Mouse (Mus musculus): ENCODE measurements at regions not wholly inside any gene's neighbourhood (a gene's known extent, or its start where the extent isn't known, plus 50 kb on each side); places are given as distances from the start of the nearest gene placed in this dataset.

DNA sequence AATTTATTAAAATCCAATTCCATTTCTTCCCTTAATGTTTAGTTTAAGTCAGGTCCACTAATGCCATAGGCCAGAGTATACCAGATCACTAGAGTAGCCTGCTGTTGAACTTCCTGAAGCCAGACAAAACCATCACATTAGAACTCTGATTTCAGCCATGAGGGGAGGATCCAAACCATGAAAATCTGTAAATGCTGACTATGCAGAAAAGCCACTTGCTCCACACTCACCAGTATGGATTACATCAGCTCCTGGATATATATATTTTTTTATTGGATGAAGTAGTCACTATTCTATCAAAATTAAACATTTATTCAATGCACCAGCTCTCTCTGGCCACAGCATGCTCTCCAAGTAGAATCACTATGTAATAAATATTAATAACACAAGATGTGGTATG lies 202.8 kb upstream of the Nrp1 start:
- H3K27me3 ChIP-seq (replicated peaks; ENCODE audit: control insufficient read depth, insufficient read depth, low read length), result no peaks in the 10 kb centered on the region
- H3K36me3 ChIP-seq (ENCODE audit: control insufficient read depth, insufficient read depth, low read length), result no peaks in the 10 kb centered on the region
- no peak overlapping the region for H3K27ac ChIP-seq (ENCODE audit: low read length)
- no peak overlapping the region for H3K4me3 ChIP-seq (ENCODE audit: low read length)
- no peaks in the 10 kb centered on the region for H3K4me1 ChIP-seq (ENCODE audit: control insufficient read depth, insufficient read depth, low read length)
- ATAC-seq, result no peak
- no peak overlapping the region for H3K4me2 ChIP-seq (ENCODE audit: low read depth, low read length)
- no peak overlapping the region for H3K9ac ChIP-seq (ENCODE audit: low read depth, low read length)
- H3K9me3 ChIP-seq (ENCODE audit: control insufficient read depth, low read length), result no peaks in the 10 kb centered on the region

DNA sequence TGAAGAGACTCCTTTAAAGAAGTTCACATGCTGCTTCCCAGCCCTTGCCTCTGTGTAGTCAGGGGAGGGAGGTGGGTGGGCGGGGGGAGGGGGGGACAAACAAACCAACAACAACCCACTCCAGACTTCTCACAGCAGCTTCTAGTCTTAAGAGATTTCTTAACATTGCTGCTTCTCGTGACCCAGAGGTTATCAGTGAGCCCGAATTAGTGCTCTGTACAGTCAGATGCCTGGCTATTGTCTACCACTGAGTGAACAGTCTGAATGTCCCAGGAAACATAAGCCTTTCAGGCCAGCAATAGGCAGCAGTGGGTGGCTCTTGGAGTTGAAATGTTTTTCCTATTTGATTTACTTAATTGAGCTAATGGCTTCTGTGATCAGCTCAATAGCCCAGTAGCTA lies 202.2 kb upstream of the Nrp1 start:
- 18% methylated on average over 3 of the region's 3 CpGs for WGBS
- ATAC-seq, result no peak

DNA sequence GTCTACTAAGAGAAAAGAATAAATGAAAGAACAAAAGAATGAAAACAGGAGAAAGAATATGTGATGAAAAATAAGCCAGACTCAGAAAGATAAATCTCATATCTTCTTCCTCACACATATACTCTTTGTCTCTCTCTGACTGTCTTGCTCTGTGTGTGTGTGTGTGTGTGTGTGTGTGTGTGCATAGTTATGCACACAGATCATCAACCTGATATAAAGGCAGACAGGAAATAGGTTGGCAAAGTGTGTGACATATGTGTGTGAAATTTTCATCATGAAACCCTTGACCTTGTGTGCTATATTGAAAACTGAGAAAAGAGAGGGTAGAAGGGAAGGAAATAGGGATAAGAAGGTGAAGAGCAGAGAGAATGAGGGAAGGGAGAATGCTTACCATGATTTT lies 195.5 kb upstream of the Nrp1 start:
- Histone ChIP-seq H3K36me3 (ENCODE audit: control insufficient read depth, insufficient read depth, low read length) (no peaks in the 10 kb centered on the region), H3K4me1 (ENCODE audit: control insufficient read depth, insufficient read depth, low read length) (no peaks in the 10 kb centered on the region), H3K4me3 (ENCODE audit: low read length) (no peak overlapping the region), H3K9ac (ENCODE audit: low read depth, low read length) (no peak overlapping the region), H3K4me2 (ENCODE audit: low read depth, low read length) (no peak overlapping the region), H3K27me3 (replicated peaks; ENCODE audit: control insufficient read depth, insufficient read depth, low read length) (no peaks in the 10 kb centered on the region), H3K9me3 (ENCODE audit: control insufficient read depth, low read length) (no peaks in the 10 kb centered on the region), H3K27ac (ENCODE audit: low read length) (no peak overlapping the region)
- no peak for ATAC-seq

More for the DNA sequence above, 202.2 kb upstream of the Nrp1 start:
- Histone ChIP-seq H3K4me3 (ENCODE audit: low read length) (no peak overlapping the region), H3K9me3 (ENCODE audit: control insufficient read depth, low read length) (no peaks in the 10 kb centered on the region), H3K27me3 (replicated peaks; ENCODE audit: control insufficient read depth, insufficient read depth, low read length) (no peaks in the 10 kb centered on the region), H3K4me1 (ENCODE audit: control insufficient read depth, insufficient read depth, low read length) (no peaks in the 10 kb centered on the region), H3K4me2 (ENCODE audit: low read depth, low read length) (no peak overlapping the region), H3K36me3 (ENCODE audit: control insufficient read depth, insufficient read depth, low read length) (no peaks in the 10 kb centered on the region), H3K27ac (ENCODE audit: low read length) (no peak overlapping the region), H3K9ac (ENCODE audit: low read depth, low read length) (no peak overlapping the region)

DNA sequence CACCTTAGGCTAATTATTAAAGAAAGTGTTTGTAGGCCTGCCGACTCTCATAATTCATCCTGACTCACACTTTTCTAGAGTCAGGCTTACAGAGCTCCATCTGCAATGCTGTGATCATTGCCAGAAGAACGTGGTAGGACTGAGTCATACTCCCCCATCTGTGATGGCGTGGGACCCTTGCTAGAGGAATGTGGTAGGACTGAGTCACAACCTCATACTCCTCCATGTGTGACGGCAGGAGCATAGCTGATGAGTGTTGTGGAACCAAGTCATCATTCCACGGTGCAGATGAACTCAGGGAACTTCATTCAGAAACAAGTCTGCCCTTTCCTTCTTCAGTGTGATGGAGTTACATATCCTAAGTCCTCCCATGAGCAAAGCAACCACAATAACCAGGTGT lies 193.4 kb upstream of the Nrp1 start:
- Histone ChIP-seq H3K4me3 (ENCODE audit: low read length) (no peak overlapping the region), H3K36me3 (ENCODE audit: control insufficient read depth, insufficient read depth, low read length) (no peaks in the 10 kb centered on the region), H3K27me3 (replicated peaks; ENCODE audit: control insufficient read depth, insufficient read depth, low read length) (no peaks in the 10 kb centered on the region), H3K27ac (ENCODE audit: low read length) (no peak overlapping the region), H3K4me2 (ENCODE audit: low read depth, low read length) (no peak overlapping the region), H3K9me3 (ENCODE audit: control insufficient read depth, low read length) (no peaks in the 10 kb centered on the region), H3K9ac (ENCODE audit: low read depth, low read length) (no peak overlapping the region), H3K4me1 (ENCODE audit: control insufficient read depth, insufficient read depth, low read length) (no peaks in the 10 kb centered on the region)
- no peak for ATAC-seq
- 88% methylated on average over 5 of the region's 5 CpGs for whole genome bisulfite sequencing

DNA sequence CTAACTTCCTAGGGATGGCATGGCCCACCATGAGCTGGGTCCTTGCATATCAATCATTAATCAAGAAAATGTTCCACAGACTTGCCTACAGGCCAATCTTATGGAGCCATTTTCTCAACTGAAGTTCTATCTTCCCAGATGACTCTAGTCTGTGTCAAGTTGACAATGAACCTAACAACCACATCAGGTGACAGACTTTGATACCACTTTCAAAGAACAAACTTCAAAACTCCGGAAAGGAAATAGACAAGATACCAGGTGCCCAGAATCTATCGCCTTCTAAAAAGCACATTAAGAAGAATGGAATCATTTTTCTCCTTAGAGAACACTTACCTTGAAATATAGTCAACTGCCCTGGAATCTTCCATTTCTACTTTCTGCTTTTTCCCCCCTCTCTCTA lies 192.8 kb upstream of the Nrp1 start:
- Histone ChIP-seq H3K9ac (ENCODE audit: low read depth, low read length) (no peak overlapping the region), H3K36me3 (ENCODE audit: control insufficient read depth, insufficient read depth, low read length) (no peaks in the 10 kb centered on the region), H3K27me3 (replicated peaks; ENCODE audit: control insufficient read depth, insufficient read depth, low read length) (no peaks in the 10 kb centered on the region), H3K4me3 (ENCODE audit: low read length) (no peak overlapping the region), H3K9me3 (ENCODE audit: control insufficient read depth, low read length) (no peaks in the 10 kb centered on the region), H3K4me2 (ENCODE audit: low read depth, low read length) (no peak overlapping the region), H3K27ac (ENCODE audit: low read length) (no peak overlapping the region), H3K4me1 (ENCODE audit: control insufficient read depth, insufficient read depth, low read length) (no peaks in the 10 kb centered on the region)
- WGBS, result 93% methylated on average over 2 of the region's 2 CpGs
- ATAC-seq, result no peak

DNA sequence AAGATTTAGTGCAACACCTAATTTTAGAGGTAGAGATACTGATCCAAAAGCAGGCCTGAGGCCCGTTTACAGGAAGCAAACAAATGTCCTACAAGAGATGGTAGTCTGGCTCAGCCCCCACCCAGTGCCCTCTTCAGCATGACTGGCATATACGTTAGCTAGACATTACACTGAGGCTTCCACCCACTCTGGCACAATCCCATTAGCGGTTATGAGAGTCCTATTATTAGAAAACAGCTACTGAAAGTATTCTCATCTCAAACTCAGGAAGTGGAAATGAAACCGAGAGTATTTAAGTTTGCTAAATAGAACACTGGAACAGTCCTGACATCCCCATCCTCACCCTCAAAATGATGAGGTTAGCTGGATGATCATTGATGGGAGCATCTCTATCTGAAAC lies 192.3 kb upstream of the Nrp1 start:
- no peak for ATAC-seq
- no peak overlapping the region for H3K9ac ChIP-seq (ENCODE audit: low read depth, low read length)
- WGBS, result 80% methylated on average over 4 of the region's 4 CpGs
- H3K4me3 ChIP-seq (ENCODE audit: low read length), result no peak overlapping the region
- no peaks in the 10 kb centered on the region for H3K27me3 ChIP-seq (replicated peaks; ENCODE audit: control insufficient read depth, insufficient read depth, low read length)
- no peaks in the 10 kb centered on the region for H3K4me1 ChIP-seq (ENCODE audit: control insufficient read depth, insufficient read depth, low read length)
- H3K4me2 ChIP-seq (ENCODE audit: low read depth, low read length), result no peak overlapping the region
- no peaks in the 10 kb centered on the region for H3K36me3 ChIP-seq (ENCODE audit: control insufficient read depth, insufficient read depth, low read length)
- H3K27ac ChIP-seq (ENCODE audit: low read length), result no peak overlapping the region
- no peaks in the 10 kb centered on the region for H3K9me3 ChIP-seq (ENCODE audit: control insufficient read depth, low read length)

DNA sequence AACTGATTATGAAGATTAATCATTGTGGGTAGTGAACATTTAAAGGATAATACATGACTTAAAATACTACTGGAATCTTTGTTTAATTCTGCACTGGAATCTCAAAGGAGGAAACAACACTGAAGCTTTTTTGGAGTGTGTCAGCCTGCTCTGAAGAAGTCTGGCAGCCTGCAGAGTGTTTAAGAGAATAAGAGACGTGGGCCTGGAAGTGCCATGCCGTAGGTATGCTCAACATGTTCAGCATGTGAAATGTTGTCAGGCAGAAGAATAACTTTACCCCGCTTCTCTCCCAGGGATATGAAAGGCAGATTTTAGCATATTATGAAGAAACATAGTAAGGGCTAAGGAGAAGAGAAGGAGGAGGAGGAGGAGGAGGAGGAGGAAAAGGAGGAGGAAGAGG lies 189.6 kb upstream of the Nrp1 start:
- 77% methylated on average over 3 of the region's 3 CpGs for WGBS
- H3K4me2 ChIP-seq (ENCODE audit: low read depth, low read length), result no peak overlapping the region
- no peaks in the 10 kb centered on the region for H3K9me3 ChIP-seq (ENCODE audit: control insufficient read depth, low read length)
- ATAC-seq, result no peak
- H3K9ac ChIP-seq (ENCODE audit: low read depth, low read length), result no peak overlapping the region
- H3K27me3 ChIP-seq (replicated peaks; ENCODE audit: control insufficient read depth, insufficient read depth, low read length), result no peaks in the 10 kb centered on the region
- H3K27ac ChIP-seq (ENCODE audit: low read length), result no peak overlapping the region
- no peaks in the 10 kb centered on the region for H3K4me1 ChIP-seq (ENCODE audit: control insufficient read depth, insufficient read depth, low read length)
- no peak overlapping the region for H3K4me3 ChIP-seq (ENCODE audit: low read length)
- no peaks in the 10 kb centered on the region for H3K36me3 ChIP-seq (ENCODE audit: control insufficient read depth, insufficient read depth, low read length)

DNA sequence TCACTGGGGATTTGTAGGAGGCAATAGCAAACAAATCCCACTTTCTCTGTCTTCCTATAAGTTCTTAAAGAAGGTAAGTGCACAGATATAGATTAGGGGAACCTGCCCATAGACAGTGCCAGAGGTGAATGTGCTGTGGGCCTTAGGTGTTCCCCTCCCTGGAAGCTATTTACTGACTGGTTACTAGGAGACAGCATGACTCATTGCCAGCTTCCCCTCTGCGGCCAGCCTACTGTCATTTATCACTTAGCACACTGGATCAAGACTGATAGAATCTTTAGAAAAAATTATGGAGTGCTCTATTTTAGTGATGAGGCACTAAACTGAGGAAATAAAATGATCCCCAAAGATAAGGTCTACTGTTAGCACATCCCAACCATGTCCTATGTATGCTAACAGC lies 187.3 kb upstream of the Nrp1 start:
- no peaks in the 10 kb centered on the region for H3K36me3 ChIP-seq (ENCODE audit: control insufficient read depth, insufficient read depth, low read length)
- H3K9ac ChIP-seq (ENCODE audit: low read depth, low read length), result no peak overlapping the region
- H3K9me3 ChIP-seq (ENCODE audit: control insufficient read depth, low read length), result no peaks in the 10 kb centered on the region
- no peak; the same call in 1 of the 2 replicates for ATAC-seq
- no peak overlapping the region for H3K4me3 ChIP-seq (ENCODE audit: low read length)
- H3K27ac ChIP-seq (ENCODE audit: low read length), result no peak overlapping the region
- H3K27me3 ChIP-seq (replicated peaks; ENCODE audit: control insufficient read depth, insufficient read depth, low read length), result no peaks in the 10 kb centered on the region
- WGBS, result 30% methylated on average over 1 of the region's 1 CpGs
- H3K4me1 ChIP-seq (ENCODE audit: control insufficient read depth, insufficient read depth, low read length), result no peaks in the 10 kb centered on the region
- no peak overlapping the region for H3K4me2 ChIP-seq (ENCODE audit: low read depth, low read length)

DNA sequence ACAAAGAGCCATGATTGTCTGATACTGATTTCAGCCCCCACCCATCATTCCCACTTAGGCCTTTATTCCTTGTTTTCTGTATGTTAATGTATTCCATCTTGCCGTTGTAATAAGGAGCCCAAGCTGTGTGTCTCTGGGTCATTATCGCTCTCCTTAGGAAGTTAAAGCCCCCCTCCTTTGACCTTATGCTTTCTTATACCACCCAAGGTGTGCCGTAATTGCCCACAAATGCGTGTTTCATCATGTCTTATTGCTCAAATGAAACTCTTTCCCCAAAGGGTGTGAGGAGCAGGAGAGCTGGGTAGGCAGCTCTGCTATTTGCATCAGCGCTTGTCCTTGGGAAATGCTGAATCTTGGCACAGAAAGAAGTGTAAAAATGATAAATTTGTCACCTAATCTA lies 178.2 kb upstream of the Nrp1 start:
- Histone ChIP-seq H3K4me2 (ENCODE audit: low read depth, low read length) (no peak overlapping the region), H3K9me3 (ENCODE audit: control insufficient read depth, low read length) (no peaks in the 10 kb centered on the region), H3K9ac (ENCODE audit: low read depth, low read length) (no peak overlapping the region), H3K27me3 (replicated peaks; ENCODE audit: control insufficient read depth, insufficient read depth, low read length) (no peaks in the 10 kb centered on the region), H3K27ac (ENCODE audit: low read length) (no peak overlapping the region), H3K4me3 (ENCODE audit: low read length) (no peak overlapping the region), H3K36me3 (ENCODE audit: control insufficient read depth, insufficient read depth, low read length) (no peaks in the 10 kb centered on the region), H3K4me1 (ENCODE audit: control insufficient read depth, insufficient read depth, low read length) (peaks cover 5% of the 10 kb centered on the region; the same call in 1 of the 2 replicates)
- no peak for ATAC-seq
- 79% methylated on average over 5 of the region's 5 CpGs for WGBS

DNA sequence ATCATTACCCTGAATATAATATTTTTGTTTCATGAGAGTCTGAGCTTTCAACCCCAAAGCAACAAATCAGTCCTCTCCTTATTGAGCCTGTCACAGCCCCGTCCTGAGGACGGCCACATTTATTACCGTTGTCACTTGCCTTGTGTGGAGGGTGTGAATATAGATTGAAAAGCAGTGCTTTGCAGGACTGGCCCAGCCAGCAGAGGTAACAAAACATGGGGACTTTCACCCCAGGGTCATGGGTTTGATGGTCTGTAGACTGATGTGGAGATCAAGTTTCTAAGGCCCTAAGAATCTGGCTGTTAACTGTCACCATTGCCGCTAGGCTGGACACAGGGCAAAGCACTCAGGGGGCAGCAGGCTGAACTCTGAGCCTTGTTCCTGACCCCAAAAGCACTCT lies 175.3 kb upstream of the Nrp1 start:
- peaks cover 5% of the 10 kb centered on the region; the same call in 1 of the 2 replicates for H3K4me1 ChIP-seq (ENCODE audit: control insufficient read depth, insufficient read depth, low read length)
- no peak overlapping the region for H3K27ac ChIP-seq (ENCODE audit: low read length)
- ATAC-seq, result peak; percentile 71
- 38% methylated on average over 4 of the region's 4 CpGs for WGBS
- H3K9ac ChIP-seq (ENCODE audit: low read depth, low read length), result no peak overlapping the region
- H3K4me3 ChIP-seq (ENCODE audit: low read length), result no peak overlapping the region
- H3K4me2 ChIP-seq (ENCODE audit: low read depth, low read length), result no peak overlapping the region
- H3K27me3 ChIP-seq (replicated peaks; ENCODE audit: control insufficient read depth, insufficient read depth, low read length), result no peaks in the 10 kb centered on the region
- H3K36me3 ChIP-seq (ENCODE audit: control insufficient read depth, insufficient read depth, low read length), result no peaks in the 10 kb centered on the region
- no peaks in the 10 kb centered on the region for H3K9me3 ChIP-seq (ENCODE audit: control insufficient read depth, low read length)

Data from intestine, embryonic 16.5 days (tissue).